Mouse (Mus musculus) kidney, adult 8-10 months (tissue): ENCODE measurements at regions not wholly inside any gene's neighbourhood (a gene's known extent, or its start where the extent isn't known, plus 50 kb on each side); places are given as distances from the start of the nearest gene placed in this dataset.

Experiments
- DNase-seq, 2 experiments: peaks; one replicate each; pipeline ENCODE4 v3.0.0; 2022

DNA sequence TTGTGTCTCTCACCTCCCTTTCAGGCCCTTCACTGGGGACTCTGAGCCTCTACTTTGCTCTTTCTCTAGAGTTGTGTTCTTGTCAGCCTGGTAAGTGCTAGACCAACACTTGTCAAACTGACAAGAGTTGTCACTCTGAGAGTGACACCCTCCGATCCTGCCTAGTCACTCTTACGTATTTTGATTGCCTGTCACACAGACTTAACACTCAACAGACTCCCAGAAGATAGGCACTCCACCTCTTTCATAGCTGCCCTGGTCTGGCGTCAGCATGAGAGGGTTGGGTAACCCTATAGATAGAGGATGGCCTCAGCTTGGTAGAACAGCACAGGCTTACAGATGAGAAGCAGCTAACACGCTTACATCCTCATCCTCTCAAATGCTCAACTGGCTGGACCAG, 62.0 kb upstream of the Eomes start:
- no peak for DNase-seq

- no peak for DNase-seq
Measured at GRCm38 (mm10) chr9:118416475-118416874, 61.5 kb upstream of the Eomes start.

GRCm38 (mm10) chr9:118424344-118424743, 53.7 kb upstream of the Eomes start:
- no peak for DNase-seq
